In the genomic region with DNA sequence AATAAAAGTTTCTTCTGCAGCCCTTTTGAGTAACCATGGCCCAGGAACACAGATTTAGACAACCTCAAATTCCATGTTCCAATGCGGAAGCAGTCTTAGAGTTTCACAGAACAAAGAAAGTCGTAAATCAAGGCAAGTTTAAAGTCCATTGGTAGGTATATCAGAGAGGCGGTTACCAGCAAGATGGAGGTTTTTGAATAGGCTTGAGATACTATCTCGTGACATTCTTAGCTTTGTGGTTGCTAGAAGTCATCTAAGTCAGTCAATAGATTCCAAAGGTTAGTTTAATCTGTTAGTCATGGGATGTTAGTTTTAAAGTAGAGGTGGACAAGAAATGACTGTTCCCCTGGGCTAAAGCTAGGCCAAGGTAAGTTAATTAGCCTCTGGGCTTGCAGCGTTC, we compare ENCODE assay signal across 7 mouse cellular contexts. TPM values are rescaled to one million over a fixed set of nuclear protein-coding genes. Genes with fewer than 3 reads are reported as not detected.
DNase-seq lines count a peak whose midpoint lies in the region; ATAC-seq and TF ChIP-seq lines count a peak whose summit lies in the region.

A gene (minus strand): TSS at position 89 of the 400 bp plus-strand sequence.

- DNase-seq in testis, postnatal 14 days (ENCODE audit: low spot score), result no peak
- no peak for DNase-seq in forebrain, embryonic 14.5 days (ENCODE audit: low spot score)
- no peak for DNase-seq in limb, embryonic 14.5 days (ENCODE audit: low spot score)
- no peak for DNase-seq in cerebellum, adult 11 months

- H3K4me1 ChIP-seq in testis, adult 2 months (ENCODE audit: control insufficient read depth, insufficient read depth, low read length), result no peaks in the 10 kb centered on the region
- H3K4me1 ChIP-seq in forebrain, embryonic 14.5 days (ENCODE audit: control insufficient read depth, insufficient read depth, low read length), result no peaks in the 10 kb centered on the region; the same call in 1 of the 2 replicates
- H3K4me1 ChIP-seq in hindbrain, embryonic 13.5 days (replicated peaks), result peaks cover 10% of the 10 kb centered on the region
- no peaks in the 10 kb centered on the region; the same call in 1 of the 2 replicates for H3K4me1 ChIP-seq in limb, embryonic 14.5 days (ENCODE audit: control insufficient read depth, insufficient read depth, low read length)
- H3K4me1 ChIP-seq in stomach, embryonic 14.5 days (ENCODE audit: control insufficient read depth, insufficient read depth, low read length), result no peaks in the 10 kb centered on the region

- H3K36me3 ChIP-seq in testis, adult 2 months (ENCODE audit: control insufficient read depth, insufficient read depth, low read length), result no peaks in the 10 kb centered on the region
- no peaks in the 10 kb centered on the region for H3K36me3 ChIP-seq in forebrain, embryonic 14.5 days (ENCODE audit: control insufficient read depth, insufficient read depth, low read length)
- no peaks in the 10 kb centered on the region for H3K36me3 ChIP-seq in hindbrain, embryonic 13.5 days
- no peaks in the 10 kb centered on the region for H3K36me3 ChIP-seq in limb, embryonic 14.5 days (ENCODE audit: control insufficient read depth, insufficient read depth, low read length)
- H3K36me3 ChIP-seq in stomach, embryonic 14.5 days (ENCODE audit: control insufficient read depth, insufficient read depth, low read length), result no peaks in the 10 kb centered on the region

- TF ChIP-seq CTCF in testis, adult 2 months (IDR thresholded peaks at IDR 0.05; ENCODE audit: control insufficient read depth, insufficient read depth, insufficient replicate concordance, low read depth, low read length), result no peak

- 44% methylated on average over 5 of the region's 5 CpGs for WGBS in forebrain, embryonic 14.5 days
- 53% methylated on average over 5 of the region's 5 CpGs for whole genome bisulfite sequencing in hindbrain, embryonic 13.5 days
- WGBS in limb, embryonic 14.5 days, result 36% methylated on average over 5 of the region's 5 CpGs
- WGBS in stomach, embryonic 14.5 days, result 35% methylated on average over 5 of the region's 5 CpGs

- peak within 1 kb of the TSS; percentile 96 for H3K4me2 ChIP-seq in forebrain, embryonic 14.5 days (ENCODE audit: low read length)
- peak within 1 kb of the TSS; percentile 97 for H3K4me2 ChIP-seq in hindbrain, embryonic 13.5 days
- peak within 1 kb of the TSS; percentile 84 for H3K4me2 ChIP-seq in limb, embryonic 14.5 days (replicated peaks; ENCODE audit: low read depth, low read length, severe bottlenecking)
- peak within 1 kb of the TSS; percentile 54 for H3K4me2 ChIP-seq in stomach, embryonic 14.5 days (replicated peaks; ENCODE audit: low read depth, low read length)

- H3K4me3 ChIP-seq in testis, adult 2 months (ENCODE audit: control insufficient read depth, low read depth, low read length), result peak within 1 kb of the TSS; percentile 78
- peak within 1 kb of the TSS; percentile 49 for H3K4me3 ChIP-seq in forebrain, embryonic 14.5 days (ENCODE audit: low read depth, low read length)
- peak within 1 kb of the TSS; percentile 83 for H3K4me3 ChIP-seq in hindbrain, embryonic 13.5 days
- peak within 1 kb of the TSS; percentile 76 for H3K4me3 ChIP-seq in limb, embryonic 14.5 days (replicated peaks; ENCODE audit: low read length)
- peak within 1 kb of the TSS; percentile 77 for H3K4me3 ChIP-seq in stomach, embryonic 14.5 days (ENCODE audit: low read depth, low read length)

- peak within 1 kb of the TSS; percentile 67 for H3K9ac ChIP-seq in forebrain, embryonic 14.5 days (ENCODE audit: low read length)
- peak within 1 kb of the TSS; percentile 90 for H3K9ac ChIP-seq in hindbrain, embryonic 13.5 days
- peak within 1 kb of the TSS; percentile 86 for H3K9ac ChIP-seq in limb, embryonic 14.5 days (ENCODE audit: low read depth, low read length, severe bottlenecking)
- H3K9ac ChIP-seq in stomach, embryonic 14.5 days (replicated peaks; ENCODE audit: low read depth, low read length), result peak within 1 kb of the TSS; percentile 67

- no peaks in the 10 kb centered on the region for H3K27me3 ChIP-seq in testis, adult 2 months (ENCODE audit: control insufficient read depth, insufficient read depth, low read length)
- H3K27me3 ChIP-seq in forebrain, embryonic 14.5 days (replicated peaks; ENCODE audit: control insufficient read depth, insufficient read depth, low read length), result no peaks in the 10 kb centered on the region
- H3K27me3 ChIP-seq in hindbrain, embryonic 13.5 days, result peaks cover 12% of the 10 kb centered on the region; the same call in 1 of the 2 replicates
- H3K27me3 ChIP-seq in limb, embryonic 14.5 days (ENCODE audit: control insufficient read depth, insufficient read depth, low read length), result no peaks in the 10 kb centered on the region
- no peaks in the 10 kb centered on the region for H3K27me3 ChIP-seq in stomach, embryonic 14.5 days (ENCODE audit: control insufficient read depth, insufficient read depth, low read length)

- ATAC-seq in forebrain, embryonic 14.5 days, result no peak
- ATAC-seq in hindbrain, embryonic 13.5 days (ENCODE audit: low FRiP score), result no peak
- ATAC-seq in limb, embryonic 14.5 days (ENCODE audit: low FRiP score, low read depth), result peak; percentile 21; the same call in 1 of the 2 replicates
- ATAC-seq in stomach, embryonic 14.5 days (ENCODE audit: insufficient number of reproducible peaks, insufficient read depth, low FRiP score, low read depth), result 0 out of 2 replicates have a peak, but pooled peaks have one; percentile 10

- no peaks in the 10 kb centered on the region for H3K9me3 ChIP-seq in forebrain, embryonic 14.5 days (replicated peaks; ENCODE audit: control insufficient read depth, low read length)
- no peaks in the 10 kb centered on the region for H3K9me3 ChIP-seq in hindbrain, embryonic 13.5 days
- H3K9me3 ChIP-seq in limb, embryonic 14.5 days (ENCODE audit: control insufficient read depth, low read length), result no peaks in the 10 kb centered on the region
- H3K9me3 ChIP-seq in stomach, embryonic 14.5 days (ENCODE audit: control insufficient read depth, low read depth, low read length), result no peaks in the 10 kb centered on the region

- no peak for TF ChIP-seq POLR2A in testis, adult 2 months (IDR thresholded peaks at IDR 0.05; ENCODE audit: control insufficient read depth, low read depth, low read length)
- no peak for TF ChIP-seq POLR2A in limb, embryonic 14.5 days (IDR thresholded peaks at IDR 0.05; ENCODE audit: borderline replicate concordance, extremely low read depth, insufficient read depth, insufficient read length)

- peak within 1 kb of the TSS; percentile 3; the same call in 1 of the 2 replicates for H3K27ac ChIP-seq in testis, adult 2 months (ENCODE audit: control insufficient read depth, insufficient read depth, low read depth, low read length)
- H3K27ac ChIP-seq in forebrain, embryonic 14.5 days (ENCODE audit: low read depth, low read length), result no peak within 1 kb of the TSS
- no peak within 1 kb of the TSS for H3K27ac ChIP-seq in hindbrain, embryonic 13.5 days
- H3K27ac ChIP-seq in limb, embryonic 14.5 days (replicated peaks; ENCODE audit: low read depth, low read length), result peak within 1 kb of the TSS; percentile 58; the same call in 1 of the 2 replicates
- H3K27ac ChIP-seq in stomach, embryonic 14.5 days (ENCODE audit: low read length), result peak within 1 kb of the TSS; percentile 82

RNA-seq across cellular contexts. Expression of the gene that starts here (rescaled TPM):
- polyA plus RNA-seq in testis, adult 2 months (2012; rRNA removed), result 0.70 and 1.0 TPM in 2 replicates
- 23.6 and 30.1 TPM in 2 replicates for polyA plus RNA-seq in forebrain, embryonic 14.5 days (2014; fragmentation: Nextera tagmentation; extraction: Ambion mirVana)
- polyA plus RNA-seq in hindbrain, embryonic 13.5 days (2015; fragmentation: Nextera tagmentation; extraction: Ambion mirVana), result 24.5 and 25.0 TPM in 2 replicates
- 2.7 and 2.8 TPM in 2 replicates for polyA plus RNA-seq in limb, embryonic 14.5 days (2012; rRNA removed)
- 6.0 and 6.6 TPM in 2 replicates for polyA plus RNA-seq in limb, embryonic 14.5 days (2014; fragmentation: Nextera tagmentation; extraction: Ambion mirVana)
- 15.9 and 16.1 TPM in 2 replicates for polyA plus RNA-seq in stomach, embryonic 14.5 days (2014; fragmentation: Nextera tagmentation; extraction: Ambion mirVana)

Comparison
In these comparisons a context has a peak if more than half of its experiments do, and no peak if none do; other contexts are left out.
1. H3K27ac ChIP-seq: peak in testis, adult 2 months (single experiment), limb, embryonic 14.5 days (single experiment) and stomach, embryonic 14.5 days (single experiment); none in forebrain, embryonic 14.5 days (single experiment) and hindbrain, embryonic 13.5 days (single experiment).
2. ATAC-seq: peak in limb, embryonic 14.5 days (single experiment) and stomach, embryonic 14.5 days (single experiment); none in forebrain, embryonic 14.5 days (single experiment) and hindbrain, embryonic 13.5 days (single experiment).
3. Peak in every context shown above with its lines, with median percentiles within 50 percentile points of each other: H3K4me3 ChIP-seq, H3K4me2 ChIP-seq and H3K9ac ChIP-seq.